In genomic region chr9:61309096-61309495, GRCm38 (mm10) we compare ENCODE assay signal across 22 mouse cellular contexts.
"Had no signal": no experiment of that assay in that cellular context is flagged by ENCODE, and none has a peak within 500 bp of the region (broad histone marks: within the 10 kb centered on the region; RNA-seq: fewer than 3 reads in every experiment).

No protein-coding gene starts in this region.

- H3K27ac ChIP-seq: kidney, embryonic 15.5 days; layer of hippocampus, adult 2 months; limb, embryonic 13.5 days; liver, embryonic 13.5 days; midbrain, embryonic 10.5 days; midbrain, embryonic 13.5 days; neural tube, embryonic 13.5 days; stomach, postnatal 0 days had no signal

- H3K4me3 ChIP-seq: kidney, embryonic 15.5 days; layer of hippocampus, adult 2 months; limb, embryonic 10.5 days; limb, embryonic 13.5 days; liver, embryonic 13.5 days; megakaryocyte, embryonic 14.5 days; midbrain, embryonic 10.5 days; midbrain, embryonic 13.5 days; myocyte; neural tube, embryonic 13.5 days had no signal

- H3K36me3 ChIP-seq: kidney, embryonic 15.5 days; limb, embryonic 10.5 days; limb, embryonic 13.5 days; liver, embryonic 13.5 days; midbrain, embryonic 10.5 days; midbrain, embryonic 13.5 days; neural tube, embryonic 13.5 days had no signal

- H3K9me3 ChIP-seq: kidney, embryonic 15.5 days; limb, embryonic 10.5 days; limb, embryonic 13.5 days; liver, embryonic 13.5 days; midbrain, embryonic 10.5 days; midbrain, embryonic 13.5 days; neural tube, embryonic 13.5 days had no signal

- H3K9ac ChIP-seq: kidney, embryonic 15.5 days; limb, embryonic 13.5 days; liver, embryonic 13.5 days; lung, embryonic 14.5 days; midbrain, embryonic 13.5 days; neural tube, embryonic 13.5 days had no signal

- DNase-seq: kidney, adult 18-20 months; kidney, postnatal 14 days; liver; liver, embryonic 13.5 days; lung, embryonic 14.5 days; right cerebral cortex, postnatal 14 days; right cerebral cortex, postnatal 4 days; thymus, adult 2 months; thymus, postnatal 14 days; thymus, postnatal 4 days had no signal

- ATAC-seq: lung, postnatal 0 days; midbrain, embryonic 13.5 days; midbrain, embryonic 16.5 days had no signal

- H3K4me2 ChIP-seq: kidney, embryonic 15.5 days; limb, embryonic 13.5 days; liver, embryonic 13.5 days; lung, embryonic 14.5 days; midbrain, embryonic 13.5 days; neural tube, embryonic 13.5 days had no signal

- H3K4me1 ChIP-seq: megakaryocyte, embryonic 14.5 days had no signal
